Mouse (Mus musculus): Measurements from ENCODE around the gene Stk11ip.

Gene Stk11ip

GRCm38 (mm10) chr1:75521321-75522031, at the start of gene Stk11ip:
Gene Stk11ip (plus strand): TSS chr1:75521529.
- ATAC-seq (ENCODE audit: insufficient number of reproducible peaks, low FRiP score, low TSS enrichment), result peak; percentile 98

GRCm38 (mm10) chr1:75476441-75476840, 44.9 kb upstream of the Stk11ip start:
- no peak for ATAC-seq (ENCODE audit: insufficient number of reproducible peaks, low FRiP score, low TSS enrichment)

- ATAC-seq (ENCODE audit: insufficient number of reproducible peaks, low FRiP score, low TSS enrichment), result peak; percentile 42
Measured at GRCm38 (mm10) chr1:75477264-75477965, 43.9 kb upstream of the Stk11ip start.

GRCm38 (mm10) chr1:75477966-75478290, 43.4 kb upstream of the Stk11ip start:
- ATAC-seq (ENCODE audit: insufficient number of reproducible peaks, low FRiP score, low TSS enrichment), result no peak

GRCm38 (mm10) chr1:75478497-75478896, 42.8 kb upstream of the Stk11ip start:
- no peak; the same call in 1 of the 2 replicates for ATAC-seq (ENCODE audit: insufficient number of reproducible peaks, low FRiP score, low TSS enrichment)

GRCm38 (mm10) chr1:75478916-75479634, 42.3 kb upstream of the Stk11ip start, which contains the start of the genes Chpf and Tmem198:
Gene Chpf (minus strand): TSS chr1:75479307.
Gene Tmem198 (plus strand): TSS chr1:75479532.
- ATAC-seq (ENCODE audit: insufficient number of reproducible peaks, low FRiP score, low TSS enrichment), result peak; percentile 50

GRCm38 (mm10) chr1:75479635-75479989, 41.7 kb upstream of the Stk11ip start:
- ATAC-seq (ENCODE audit: insufficient number of reproducible peaks, low FRiP score, low TSS enrichment), result peak; percentile 7; the same call in 1 of the 2 replicates

- no peak for ATAC-seq (ENCODE audit: insufficient number of reproducible peaks, low FRiP score, low TSS enrichment)
Measured at GRCm38 (mm10) chr1:75480036-75480435, 41.3 kb upstream of the Stk11ip start.

- no peak for ATAC-seq (ENCODE audit: insufficient number of reproducible peaks, low FRiP score, low TSS enrichment)
Measured at GRCm38 (mm10) chr1:75480735-75481134, 40.6 kb upstream of the Stk11ip start.

GRCm38 (mm10) chr1:75486561-75486960, 34.8 kb upstream of the Stk11ip start:
- ATAC-seq (ENCODE audit: insufficient number of reproducible peaks, low FRiP score, low TSS enrichment), result no peak

- no peak for ATAC-seq (ENCODE audit: insufficient number of reproducible peaks, low FRiP score, low TSS enrichment)
Measured at GRCm38 (mm10) chr1:75487040-75487404, 34.3 kb upstream of the Stk11ip start.

- ATAC-seq (ENCODE audit: insufficient number of reproducible peaks, low FRiP score, low TSS enrichment), result peak; percentile 81
Measured at GRCm38 (mm10) chr1:75487405-75488161, 33.7 kb upstream of the Stk11ip start.

- ATAC-seq (ENCODE audit: insufficient number of reproducible peaks, low FRiP score, low TSS enrichment), result no peak
Measured at GRCm38 (mm10) chr1:75490785-75491551, 30.4 kb upstream of the Stk11ip start.

- ATAC-seq (ENCODE audit: insufficient number of reproducible peaks, low FRiP score, low TSS enrichment), result no peak
Measured at GRCm38 (mm10) chr1:75492579-75493170, 28.7 kb upstream of the Stk11ip start.

GRCm38 (mm10) chr1:75494878-75495548, 26.3 kb upstream of the Stk11ip start:
- no peak for ATAC-seq (ENCODE audit: insufficient number of reproducible peaks, low FRiP score, low TSS enrichment)

GRCm38 (mm10) chr1:75498897-75499296, 22.4 kb upstream of the Stk11ip start:
- no peak for ATAC-seq (ENCODE audit: insufficient number of reproducible peaks, low FRiP score, low TSS enrichment)

- ATAC-seq (ENCODE audit: insufficient number of reproducible peaks, low FRiP score, low TSS enrichment), result no peak
Measured at GRCm38 (mm10) chr1:75499441-75499840, 21.9 kb upstream of the Stk11ip start.

GRCm38 (mm10) chr1:75501905-75502304, 19.4 kb upstream of the Stk11ip start:
- ATAC-seq (ENCODE audit: insufficient number of reproducible peaks, low FRiP score, low TSS enrichment), result no peak

Data from cerebellum, adult (tissue).